Mouse (Mus musculus) lung, postnatal 10 days (tissue): ENCODE data around the gene Plekha5.
"Not testable (repeated sequence)": the region's sequence is repeated elsewhere in the genome, so short reads cannot be mapped to it uniquely, and the experiment has no call there.

Experiments
- DNase-seq: peaks from one replicate; pipeline ENCODE4 v3.0.0; 2021

Plekha5 gene

GRCm38 (mm10) chr6:140586714-140587259, 162.9 kb downstream of the Plekha5 start:
- DNase-seq: no peak

DNA sequence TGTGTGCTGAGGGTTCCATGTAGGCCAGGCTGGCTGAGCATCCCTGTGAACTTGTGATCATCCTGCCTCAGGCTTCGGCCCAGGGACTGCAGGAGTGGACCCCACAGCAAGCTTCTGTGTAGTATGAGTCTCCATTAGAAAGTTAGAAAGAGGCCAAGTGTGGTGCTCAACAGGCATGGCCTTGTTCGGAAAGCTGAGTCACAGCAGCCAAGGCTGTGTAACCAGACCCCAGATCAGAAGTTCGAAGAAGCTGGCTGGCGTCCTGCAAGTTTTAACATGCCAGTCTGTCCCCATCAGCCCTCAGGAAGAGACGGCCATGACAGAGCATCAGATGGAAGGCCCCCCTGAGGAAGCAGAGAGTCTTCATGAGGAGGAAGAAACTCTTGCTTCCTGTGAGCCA, 167.5 kb downstream of the Plekha5 start:
- DNase-seq: no peak

DNA sequence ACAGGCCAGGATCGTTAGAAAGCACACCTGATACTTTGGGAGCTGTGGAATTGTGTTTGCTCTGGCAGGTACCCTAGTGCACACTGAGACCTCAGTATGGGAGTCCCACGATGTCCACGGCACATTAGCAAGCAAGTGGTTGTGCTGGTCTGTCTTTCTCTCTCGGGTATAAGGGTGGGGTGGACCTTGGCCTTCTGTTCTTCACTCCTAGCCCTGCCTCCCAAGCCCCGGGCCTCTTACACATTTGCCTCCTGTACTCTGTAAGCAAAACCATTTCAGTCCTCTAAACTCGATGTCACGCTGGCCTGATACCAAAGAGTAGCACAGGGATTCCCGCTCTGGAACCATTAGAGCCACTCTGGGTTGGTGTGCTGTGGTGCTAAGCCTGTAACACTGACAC, 168.9 kb downstream of the Plekha5 start:
- DNase-seq: no peak

DNA sequence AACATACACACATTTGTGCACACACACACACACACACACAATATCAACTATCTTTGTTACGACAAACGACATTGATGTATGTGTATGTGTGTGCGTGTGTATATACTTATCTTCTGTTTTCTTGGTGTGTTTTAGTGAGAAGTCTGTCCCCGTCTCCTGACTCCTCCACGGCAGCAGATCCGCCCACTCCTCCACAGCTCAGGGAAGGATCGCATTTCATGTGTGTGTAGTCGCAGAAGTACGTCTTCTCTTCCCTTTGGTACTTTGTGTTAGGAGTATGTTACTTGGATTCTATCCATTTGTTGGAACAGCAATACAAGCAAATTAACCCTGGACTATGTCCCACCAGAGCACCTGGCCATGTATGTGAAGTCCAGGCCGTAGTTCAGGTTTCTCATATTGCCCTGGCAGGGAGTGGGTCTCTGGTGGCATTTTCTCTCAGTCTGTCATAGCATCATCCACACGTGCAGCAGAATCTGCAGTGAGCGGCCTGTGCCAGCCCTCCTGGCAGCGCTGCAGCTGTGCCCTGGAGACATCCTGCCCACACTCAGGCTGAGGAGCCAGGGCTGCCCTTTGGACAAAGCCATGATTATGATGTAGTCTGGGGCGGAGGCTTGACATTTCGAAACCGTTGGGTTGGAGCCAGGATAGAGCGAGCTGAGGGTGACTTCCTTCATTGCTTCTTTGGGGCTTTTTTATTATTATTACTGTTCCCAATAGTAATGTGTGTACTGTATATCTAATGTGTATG, 169.7 kb downstream of the Plekha5 start:
- DNase-seq: peak; percentile 78

DNA sequence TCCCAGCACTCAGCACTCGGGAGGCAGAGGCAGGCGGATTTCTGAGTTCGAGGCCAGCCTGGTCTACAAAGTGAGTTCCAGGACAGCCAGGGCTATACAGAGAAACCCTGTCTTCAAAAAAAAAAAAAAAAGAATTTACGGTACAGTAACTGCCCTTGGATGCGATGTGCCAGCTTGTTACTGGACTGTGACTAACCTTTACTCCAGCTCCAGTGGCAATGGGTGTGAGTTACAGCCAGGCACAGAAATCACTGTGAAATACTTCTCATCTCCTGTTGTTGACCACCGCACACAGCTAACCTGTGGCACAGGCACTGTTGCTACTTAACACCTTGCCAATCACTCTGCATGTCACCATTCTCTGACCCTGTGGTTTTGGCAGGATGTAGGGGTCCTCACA, 171.7 kb downstream of the Plekha5 start:
- not testable (repeated sequence) for DNase-seq

DNA sequence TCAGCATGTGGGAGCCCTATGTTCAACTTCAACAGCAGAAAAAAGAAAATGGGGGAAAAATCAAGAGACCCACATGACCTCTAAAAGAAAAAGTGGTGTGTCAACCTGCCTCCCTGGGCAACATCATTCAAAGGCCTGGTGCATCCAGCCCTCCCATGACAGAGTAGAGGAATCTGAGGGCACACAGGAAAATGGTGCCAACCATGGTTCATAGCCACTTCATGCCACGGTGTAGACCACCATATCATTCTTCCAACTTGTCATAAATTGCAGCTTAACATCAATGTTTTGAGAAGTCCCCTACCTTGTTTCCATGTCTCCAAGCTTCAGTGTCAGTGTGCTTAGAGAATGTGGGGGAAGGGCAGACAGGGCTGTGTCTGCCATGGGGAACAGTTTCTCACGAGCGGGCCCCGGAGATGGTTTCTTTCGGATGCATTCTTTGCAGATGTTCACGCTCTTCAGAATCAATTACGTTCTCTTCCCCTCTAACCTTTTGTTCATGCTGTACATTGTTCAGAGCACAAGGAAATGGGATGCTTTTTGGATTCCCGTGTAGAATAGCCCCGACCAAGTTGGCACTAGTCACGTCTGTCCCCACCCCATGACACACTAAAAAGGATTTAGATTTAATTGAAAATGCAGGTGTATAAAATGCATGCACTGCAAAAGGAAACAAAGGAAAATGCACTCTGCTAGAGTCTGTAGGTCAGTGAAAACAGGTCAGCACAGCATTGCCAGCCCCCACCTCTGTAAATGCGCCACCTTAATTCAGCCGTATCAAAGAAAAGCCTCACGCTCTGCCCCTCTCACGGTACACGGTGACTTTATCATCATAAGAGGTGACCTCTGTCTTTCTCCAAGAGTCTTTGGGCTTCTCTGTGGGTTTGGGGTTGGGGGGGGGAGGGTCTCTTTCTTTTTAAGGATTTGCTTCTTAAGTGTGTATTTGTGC, 173.8 kb downstream of the Plekha5 start:
- DNase-seq: no peak

GRCm38 (mm10) chr6:140598516-140598915, 174.7 kb downstream of the Plekha5 start:
- DNase-seq: no peak

DNA sequence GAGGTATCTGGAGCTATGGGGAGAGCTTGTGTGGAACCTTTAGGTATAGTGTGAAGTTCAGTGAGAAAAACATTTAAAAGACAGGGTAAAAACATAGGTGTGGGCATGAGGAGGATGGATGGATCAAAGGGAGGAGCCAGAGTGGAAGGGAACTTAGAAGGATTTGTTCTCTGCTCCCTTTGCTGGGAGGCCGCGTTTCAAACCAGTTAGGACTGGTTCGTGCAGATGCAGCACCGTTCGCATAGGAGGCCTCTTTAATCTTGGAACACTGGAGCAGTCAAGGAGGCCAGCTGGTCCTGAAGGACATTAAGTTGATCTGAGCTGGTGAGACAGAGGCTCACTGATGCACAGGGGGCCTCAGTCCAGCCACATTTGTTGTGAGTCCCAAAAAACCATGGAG, 175.5 kb downstream of the Plekha5 start:
- no peak for DNase-seq

DNA sequence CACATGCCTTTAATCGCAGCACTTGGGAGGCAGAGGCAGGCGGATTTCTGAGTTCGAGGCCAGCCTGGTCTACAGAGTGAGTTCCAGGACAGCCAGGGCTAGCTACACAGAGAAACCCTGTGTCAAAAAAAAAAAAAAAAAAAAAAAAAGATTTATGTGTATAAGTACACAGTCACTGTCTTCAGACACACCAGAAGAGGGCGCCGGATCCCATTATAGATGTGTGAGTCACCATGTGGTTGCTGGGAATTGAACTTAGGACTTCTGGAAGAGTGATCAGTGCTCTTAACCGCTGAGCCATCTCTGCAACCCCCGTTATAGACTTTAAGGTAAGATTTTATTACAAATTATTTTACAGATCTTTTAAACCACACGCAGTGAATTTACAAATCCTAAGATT, 176.8 kb downstream of the Plekha5 start:
- peak; percentile 16 for DNase-seq

DNA sequence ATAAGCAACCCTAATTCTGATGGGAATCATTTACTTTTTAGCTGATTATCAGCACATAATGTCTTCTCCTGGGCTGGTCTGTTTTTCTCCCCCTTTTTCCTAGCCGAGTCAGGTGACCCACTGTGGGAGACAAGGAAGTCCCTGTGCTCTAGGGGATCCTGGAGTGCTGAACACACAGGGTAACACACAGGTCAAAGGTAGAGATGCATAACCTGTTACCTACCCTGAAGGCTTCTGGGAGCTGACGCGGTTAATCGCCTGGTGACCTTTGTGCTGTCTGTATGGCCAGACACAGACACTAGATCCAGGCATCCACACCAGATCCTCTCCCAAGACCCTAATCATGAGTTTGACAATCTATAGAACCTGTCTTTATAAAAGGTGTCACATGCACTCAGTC, 177.3 kb downstream of the Plekha5 start:
- DNase-seq: no peak

DNA sequence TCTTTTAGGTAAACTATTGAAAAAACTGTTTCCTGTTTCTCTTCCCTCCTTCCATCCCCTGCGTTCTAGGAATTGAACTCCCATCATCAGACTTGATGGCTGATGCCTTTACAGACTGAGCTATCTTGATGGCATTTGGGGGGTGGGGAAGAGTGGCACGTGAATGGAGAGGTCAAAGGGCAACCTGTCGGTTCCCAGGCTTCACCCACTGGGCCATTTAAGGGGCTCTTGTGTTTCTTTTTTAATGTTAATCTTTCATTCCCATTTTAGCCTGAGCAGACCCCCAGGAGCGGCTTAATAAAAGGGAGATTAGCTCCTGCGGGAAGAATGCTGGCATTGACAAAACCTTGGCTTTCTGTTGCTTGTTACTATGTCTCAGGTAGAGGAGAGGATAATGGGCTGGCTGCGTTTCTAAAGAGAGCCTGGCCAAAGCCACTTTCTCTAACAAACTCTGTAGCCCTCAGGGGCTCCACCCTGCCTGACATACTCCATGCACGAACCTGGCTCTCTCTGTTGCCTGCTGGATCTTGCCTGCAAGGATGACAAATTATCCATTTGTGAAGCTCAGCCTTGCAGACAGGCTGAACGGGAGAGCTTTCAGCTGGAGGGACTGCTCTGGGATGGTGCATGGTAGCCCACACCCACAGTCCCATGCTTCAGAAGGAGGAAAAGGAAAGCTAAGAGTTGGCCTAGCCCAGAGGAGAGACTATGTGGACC, 179.5 kb downstream of the Plekha5 start:
- DNase-seq: no peak

DNA sequence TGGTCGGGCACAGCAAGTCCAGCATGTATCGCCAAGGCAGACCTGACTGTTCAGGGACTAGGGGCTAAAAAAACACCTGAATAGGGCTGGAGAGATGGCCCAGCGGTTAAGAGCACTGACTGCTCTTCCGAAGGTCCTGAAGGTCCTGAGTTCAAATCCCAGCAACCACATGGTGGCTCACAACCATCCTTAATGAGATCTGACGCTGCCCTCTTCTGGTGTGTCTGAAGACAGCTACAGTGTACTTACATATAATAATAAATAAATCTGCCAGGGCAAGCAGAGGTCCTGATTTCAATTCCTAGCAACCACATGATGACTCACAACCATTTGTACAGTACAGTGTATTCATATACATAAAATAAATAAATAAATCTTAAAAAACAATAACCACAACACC, 181.3 kb downstream of the Plekha5 start:
- DNase-seq: not testable (repeated sequence)

DNA sequence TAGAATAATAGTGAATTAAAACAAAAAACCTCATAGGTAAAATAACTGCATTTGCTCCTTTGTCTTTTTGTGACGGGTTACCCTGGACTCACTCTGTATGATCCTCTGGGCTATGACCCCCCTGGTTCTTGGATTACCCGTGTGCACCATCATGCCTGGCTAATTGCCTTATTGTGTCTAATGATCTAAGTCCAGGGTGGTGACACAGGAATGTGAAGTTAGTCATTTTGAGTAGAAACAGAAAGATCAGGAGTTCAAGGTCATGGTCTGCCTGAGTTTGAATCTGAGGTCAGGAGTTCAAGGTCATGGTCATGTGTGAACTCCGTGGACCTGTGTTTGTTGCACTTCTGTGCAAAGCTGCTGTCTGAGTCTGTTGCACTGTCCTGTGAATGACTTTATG, 181.9 kb downstream of the Plekha5 start:
- no peak for DNase-seq

- DNase-seq: no peak
Measured at GRCm38 (mm10) chr6:140606534-140606933, 182.7 kb downstream of the Plekha5 start.

GRCm38 (mm10) chr6:140608666-140609065, 184.8 kb downstream of the Plekha5 start:
- no peak for DNase-seq

DNA sequence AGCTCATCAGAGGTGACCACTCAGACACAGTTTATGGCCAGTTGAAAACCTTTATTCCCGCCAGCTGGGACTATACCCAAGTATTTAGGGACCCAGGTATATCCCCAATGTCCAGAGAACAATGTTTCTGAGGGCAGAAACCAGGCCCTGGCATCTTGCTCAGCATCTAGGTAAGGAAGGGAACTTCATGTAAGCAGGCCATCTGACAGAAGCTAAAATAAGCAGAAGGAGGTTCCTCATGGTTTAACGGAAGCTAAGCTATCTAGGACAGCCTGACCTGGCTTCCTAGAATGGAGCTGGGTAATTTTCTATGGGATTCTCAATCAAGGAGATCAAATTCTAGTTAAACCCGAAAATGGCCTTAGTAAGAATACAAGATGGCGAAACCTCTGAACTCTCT, 185.7 kb downstream of the Plekha5 start:
- no peak for DNase-seq

DNA sequence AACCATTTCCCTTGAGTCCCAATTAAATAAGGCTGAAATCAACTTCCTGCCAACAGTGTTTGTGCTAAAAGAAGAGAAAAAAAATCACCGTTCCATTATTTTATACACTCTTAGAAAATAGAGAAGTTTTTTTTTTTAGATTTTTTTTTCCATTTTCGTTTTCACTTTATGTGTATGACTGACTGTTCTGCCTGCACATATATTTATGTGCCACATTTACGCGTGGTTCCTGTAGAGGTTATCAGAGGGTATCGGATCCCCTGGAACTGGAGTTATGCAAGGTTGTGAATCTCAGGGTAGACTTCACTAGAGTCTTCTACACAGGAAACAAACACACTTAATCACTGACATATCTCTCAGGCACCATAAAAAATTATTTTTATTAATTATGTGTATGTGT, 186.3 kb downstream of the Plekha5 start:
- no peak for DNase-seq

DNA sequence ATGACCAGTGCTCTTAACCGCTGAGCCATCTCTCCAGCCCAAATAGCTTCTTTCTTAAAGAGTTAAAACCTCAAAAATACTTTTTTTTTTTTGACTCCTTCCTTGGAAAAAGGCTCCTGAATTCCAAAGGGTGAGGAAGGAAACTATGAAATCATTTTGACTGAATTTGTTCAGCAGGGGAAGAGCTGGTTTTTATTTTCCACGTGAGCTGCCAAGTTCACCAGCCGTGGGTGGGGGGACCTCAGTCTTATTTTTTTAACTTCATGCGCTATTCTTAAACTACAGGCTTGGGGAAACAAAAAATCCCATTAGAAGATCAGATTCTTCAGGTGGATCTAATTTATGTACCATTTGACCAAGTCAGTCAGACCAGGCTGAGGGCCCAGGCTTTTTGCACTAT, 187.4 kb downstream of the Plekha5 start:
- DNase-seq: peak; percentile 14

DNA sequence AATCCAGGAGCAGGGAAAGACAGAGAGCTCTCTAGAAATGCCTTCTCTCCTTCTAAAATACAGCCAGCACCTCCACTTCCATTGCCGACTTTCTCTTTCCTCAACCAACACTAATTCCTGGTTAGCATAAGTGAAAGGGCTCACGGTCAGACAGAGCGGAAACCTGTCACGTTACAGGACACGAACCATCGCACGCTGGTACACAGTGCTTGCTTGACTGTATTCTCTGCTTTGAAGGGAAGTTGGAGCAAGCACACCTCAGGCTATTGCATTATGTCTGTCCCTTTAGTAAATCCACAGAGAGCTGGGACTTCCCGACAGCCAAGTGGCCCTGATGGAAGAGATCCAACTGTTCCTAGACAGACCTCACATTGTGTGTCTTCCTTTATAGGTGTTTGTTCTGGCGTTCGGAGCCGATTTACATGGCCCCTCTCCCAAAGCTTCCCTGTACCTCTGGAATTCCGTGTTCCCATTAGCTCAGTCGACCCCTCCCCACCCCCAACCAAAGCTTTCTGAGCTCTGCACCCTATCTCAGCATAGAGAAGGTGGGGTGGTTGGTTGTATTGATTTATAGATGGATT, 188.1 kb downstream of the Plekha5 start:
- DNase-seq: no peak

- DNase-seq: no peak
Measured at GRCm38 (mm10) chr6:140613822-140614221, 190.0 kb downstream of the Plekha5 start.

GRCm38 (mm10) chr6:140614711-140615110, 190.9 kb downstream of the Plekha5 start:
- peak; percentile 6 for DNase-seq

GRCm38 (mm10) chr6:140620531-140621349, 196.9 kb downstream of the Plekha5 start:
- no peak for DNase-seq
